12 mouse cellular contexts compared by ENCODE assay signal in the genomic region with DNA sequence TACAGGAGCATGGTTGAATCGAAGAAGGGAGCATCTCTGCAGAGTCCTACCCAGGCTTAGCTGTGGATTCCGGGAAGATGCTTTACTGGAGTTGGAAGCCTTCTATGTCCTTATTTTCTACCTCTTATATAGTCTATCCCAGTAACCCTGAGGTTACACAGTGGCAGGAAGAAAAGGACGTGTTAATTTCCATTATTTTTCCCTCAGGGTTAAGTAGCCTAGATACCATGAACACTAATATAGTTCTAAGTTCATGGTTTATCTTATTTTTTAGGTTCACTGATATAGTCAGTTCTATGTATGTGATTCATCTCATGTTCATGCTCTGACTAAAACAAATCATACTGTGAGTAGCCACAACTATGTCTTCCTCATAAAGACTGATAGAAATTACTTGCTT. TPM values are rescaled to one million over a fixed set of nuclear protein-coding genes. Genes with fewer than 3 reads are reported as not detected.
"Had no signal": no experiment of that assay in that cellular context is flagged by ENCODE, and none has a peak within 500 bp of the region (broad histone marks: within the 10 kb centered on the region; RNA-seq: fewer than 3 reads in every experiment).

A gene (minus strand): TSS at position 101 of the 400 bp plus-strand sequence.

RNA-seq across cellular contexts. Expression of the gene that starts here (rescaled TPM):
- polyA plus RNA-seq: neural tube, embryonic 13.5 days; neural tube, embryonic 14.5 days; neural tube, embryonic 15.5 days; small intestine, adult 2 months; spleen, adult 2 months; stomach, embryonic 14.5 days; stomach, embryonic 15.5 days; stomach, embryonic 16.5 days; testis, adult 2 months; thymus, adult 2 months; thymus, postnatal 0 days; urinary bladder, adult 2 months had no signal
